Mouse (Mus musculus) megakaryocyte, embryonic 14.5 days (primary cell): ENCODE results near the gene Zfp629.

ENCODE experiments used
- FLI1 ChIP-seq: IDR thresholded peaks from 2 replicates; pipeline ENCODE4 v1.6.1; 2012; ENCODE audit warnings: low read length, inconsistent platforms, mixed read lengths
- GATA1 ChIP-seq: IDR thresholded peaks from 3 replicates; pipeline ENCODE4 v1.6.1; 2012; ENCODE audit warnings: mixed read lengths, low read length, inconsistent platforms, borderline replicate concordance

DNA sequence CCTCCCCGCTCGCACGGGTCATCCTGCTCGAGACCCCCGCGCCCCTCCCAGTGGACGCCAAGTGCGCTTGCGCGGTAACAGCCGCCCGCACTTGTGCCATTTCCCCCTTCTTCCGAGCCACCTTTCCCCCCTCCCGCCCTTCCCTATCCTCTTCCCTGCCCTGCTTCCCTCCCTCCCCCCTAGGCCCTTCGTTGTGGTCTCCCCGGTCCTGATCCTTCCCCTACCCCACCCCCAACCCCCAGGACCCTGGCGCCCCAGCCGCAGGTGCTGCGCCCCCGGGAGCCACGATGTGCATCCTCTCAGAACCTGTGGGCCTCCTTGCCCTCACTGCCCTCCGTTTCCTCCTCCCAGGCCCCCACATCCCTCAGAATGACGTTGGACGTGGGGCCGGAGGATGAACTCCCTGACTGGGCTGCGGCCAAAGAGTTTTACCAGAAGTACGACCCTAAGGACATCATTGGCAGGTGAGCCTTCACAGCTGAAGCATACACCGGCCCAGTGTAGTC, 42.0 kb downstream of the Zfp629 start:
- TF ChIP-seq GATA1 (no peak), FLI1 (no peak)
